Mouse (Mus musculus) brown adipose tissue, adult 24 weeks (tissue): Measurements from ENCODE around the gene Sptssa. TPM values are rescaled to one million over a fixed set of nuclear protein-coding genes. Genes with fewer than 3 reads are reported as not detected.

Source experiments
- H3K27ac ChIP-seq: fragments of 200-500 bp; replicated peaks from 2 replicates; pipeline ENCODE4 v1.5.1; 2012; ENCODE audit warnings: low read depth, mild to moderate bottlenecking, low read length
- H3K4me1 ChIP-seq: fragments of 200-500 bp; 2 replicates; pipeline ENCODE4 v1.6.1; 2012; ENCODE audit warnings: low read length, mixed read lengths; ENCODE audit not compliant: control insufficient read depth, insufficient read depth, insufficient read length
- H3K4me3 ChIP-seq: fragments of 200-500 bp; 2 replicates; pipeline ENCODE4 v1.5.1; 2012; ENCODE audit warnings: low read depth, mild to moderate bottlenecking, low read length, moderate library complexity; ENCODE audit not compliant: insufficient read depth
- polyA plus RNA-seq: library from polyadenylated mRNA; stranded (reverse); fragments of >200 nt; gene quantifications from 2 replicates; pipeline ENCODE4 v1.2.4, GENCODE M21; 2012; ENCODE audit not compliant: missing spikeins, insufficient read depth, insufficient read length

The Sptssa gene
- polyA plus RNA-seq, result 81.2 and 86.1 TPM in 2 replicates

- peaks cover 22% of the 10 kb centered on the region for H3K4me1 ChIP-seq
- peak within 1 kb of the TSS; percentile 57 for H3K27ac ChIP-seq
- H3K4me3 ChIP-seq, result peak within 1 kb of the TSS; percentile 72
Measured at GRCm38 (mm10) chr12:54656396-54657171, at the start of gene Sptssa. Sptssa (minus strand) TSS chr12:54656573.

- Histone ChIP-seq H3K4me1 (no peaks in the 10 kb centered on the region), H3K27ac (no peak overlapping the region), H3K4me3 (no peak overlapping the region)
Measured at GRCm38 (mm10) chr12:54699394-54699793, 43.0 kb upstream of the Sptssa start.

GRCm38 (mm10) chr12:54697791-54698250 lies 41.4 kb upstream of the Sptssa start:
- Histone ChIP-seq H3K4me1 (no peaks in the 10 kb centered on the region), H3K4me3 (no peak overlapping the region), H3K27ac (no peak overlapping the region)

- no peaks in the 10 kb centered on the region for H3K4me1 ChIP-seq
- no peak overlapping the region for H3K27ac ChIP-seq
- no peak overlapping the region for H3K4me3 ChIP-seq
Measured at GRCm38 (mm10) chr12:54697003-54697597, 40.7 kb upstream of the Sptssa start.

GRCm38 (mm10) chr12:54696242-54697002 lies 40.0 kb upstream of the Sptssa start:
- Histone ChIP-seq H3K27ac (peak overlapping the region; percentile 87), H3K4me3 (peak overlapping the region; percentile 65), H3K4me1 (no peaks in the 10 kb centered on the region)

- peak within 1 kb of the TSS; percentile 87 for H3K27ac ChIP-seq
Measured at GRCm38 (mm10) chr12:54695511-54696241, 39.3 kb upstream of the Sptssa start, which contains the start of gene Eapp. Eapp (minus strand) TSS chr12:54695897.

DNA sequence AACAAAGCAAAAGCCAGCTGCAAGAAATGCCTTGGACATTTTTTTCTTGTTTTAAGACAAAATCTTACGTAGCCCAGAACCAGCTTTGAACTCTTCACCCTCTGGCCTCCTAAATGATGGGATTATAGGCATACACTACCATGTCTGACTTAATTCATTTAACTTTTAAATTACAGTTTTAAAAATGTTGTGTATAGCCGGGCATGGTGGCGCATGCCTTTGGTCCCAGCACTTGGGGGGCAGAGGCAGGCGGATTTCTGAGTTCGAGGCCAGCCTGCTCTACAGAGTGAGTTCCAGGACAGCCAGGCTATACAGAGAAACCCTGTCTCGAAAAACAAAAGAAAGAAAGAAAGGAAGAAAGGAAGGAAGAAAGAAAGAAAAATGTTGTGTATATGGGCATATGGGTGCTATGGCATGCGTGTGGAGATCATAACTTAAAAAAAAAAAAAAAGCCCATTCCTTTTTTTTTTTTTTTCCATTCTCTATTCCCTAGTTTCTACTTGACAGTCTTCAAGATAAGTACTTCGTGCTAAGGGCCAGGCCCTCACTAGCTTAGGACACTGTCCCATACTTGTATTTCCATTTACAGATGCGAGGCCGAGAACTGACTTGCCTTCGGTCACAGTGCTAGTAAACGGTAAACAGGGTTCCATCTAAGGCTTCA lies 38.6 kb upstream of the Sptssa start:
- H3K4me1 ChIP-seq, result no peaks in the 10 kb centered on the region
- peak overlapping the region; percentile 80 for H3K27ac ChIP-seq
- peak overlapping the region; percentile 75 for H3K4me3 ChIP-seq

More at GRCm38 (mm10) chr12:54695511-54696241, 39.3 kb upstream of the Sptssa start, which contains the start of gene Eapp:
- Histone ChIP-seq H3K4me3 (peak within 1 kb of the TSS; percentile 75), H3K4me1 (no peaks in the 10 kb centered on the region)

- H3K27ac ChIP-seq, result no peak overlapping the region
- no peak overlapping the region for H3K4me3 ChIP-seq
- no peaks in the 10 kb centered on the region for H3K4me1 ChIP-seq
Measured at GRCm38 (mm10) chr12:54689082-54689481, 32.7 kb upstream of the Sptssa start.

DNA sequence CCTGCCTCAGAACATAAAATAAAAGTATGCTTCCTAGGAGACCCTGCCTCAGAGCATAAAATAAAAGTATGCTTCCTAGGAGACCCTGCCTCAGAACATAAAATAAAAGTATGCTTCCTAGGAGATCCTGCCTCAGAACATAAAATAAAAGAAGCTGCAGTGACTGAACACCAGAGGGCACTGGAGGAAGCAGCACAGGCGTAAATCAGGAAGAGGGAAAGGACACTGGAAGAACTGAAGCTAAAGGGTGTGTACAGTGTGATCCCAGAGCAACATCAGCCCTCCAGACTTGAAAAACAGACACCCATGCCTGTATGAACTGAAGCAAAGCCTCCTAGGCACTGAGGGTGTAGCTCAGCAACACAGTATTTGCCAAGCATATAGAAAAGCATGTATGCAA lies 26.8 kb upstream of the Sptssa start:
- Histone ChIP-seq H3K4me3 (no peak overlapping the region), H3K27ac (no peak overlapping the region), H3K4me1 (no peaks in the 10 kb centered on the region)

DNA sequence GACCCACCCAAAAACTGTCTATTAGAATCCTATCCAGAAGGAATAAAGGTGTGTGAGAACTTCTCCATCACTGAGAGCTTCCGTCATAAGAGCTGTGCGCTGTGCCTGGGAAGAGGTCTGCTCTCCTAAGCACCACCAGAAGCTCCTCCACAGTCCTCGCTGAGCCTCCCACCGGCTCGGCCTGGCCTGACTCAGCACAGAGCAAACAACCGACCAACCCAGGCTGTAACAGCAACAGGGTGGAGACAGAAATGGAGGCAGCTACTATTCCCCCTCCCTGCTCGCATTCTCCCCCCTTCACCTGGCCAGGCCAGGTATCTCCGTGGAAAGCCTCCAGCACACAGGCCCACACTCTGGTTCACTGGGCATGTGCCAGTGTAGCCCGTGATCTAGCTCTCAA lies 20.3 kb upstream of the Sptssa start:
- H3K27ac ChIP-seq, result no peak overlapping the region
- H3K4me1 ChIP-seq, result no peaks in the 10 kb centered on the region
- H3K4me3 ChIP-seq, result no peak overlapping the region

GRCm38 (mm10) chr12:54675396-54675795 lies 19.0 kb upstream of the Sptssa start:
- H3K27ac ChIP-seq, result no peak overlapping the region
- no peak overlapping the region for H3K4me3 ChIP-seq
- H3K4me1 ChIP-seq, result no peaks in the 10 kb centered on the region

- no peak overlapping the region for H3K27ac ChIP-seq
- no peaks in the 10 kb centered on the region for H3K4me1 ChIP-seq
- no peak overlapping the region for H3K4me3 ChIP-seq
Measured at GRCm38 (mm10) chr12:54671262-54671661, 14.9 kb upstream of the Sptssa start.

DNA sequence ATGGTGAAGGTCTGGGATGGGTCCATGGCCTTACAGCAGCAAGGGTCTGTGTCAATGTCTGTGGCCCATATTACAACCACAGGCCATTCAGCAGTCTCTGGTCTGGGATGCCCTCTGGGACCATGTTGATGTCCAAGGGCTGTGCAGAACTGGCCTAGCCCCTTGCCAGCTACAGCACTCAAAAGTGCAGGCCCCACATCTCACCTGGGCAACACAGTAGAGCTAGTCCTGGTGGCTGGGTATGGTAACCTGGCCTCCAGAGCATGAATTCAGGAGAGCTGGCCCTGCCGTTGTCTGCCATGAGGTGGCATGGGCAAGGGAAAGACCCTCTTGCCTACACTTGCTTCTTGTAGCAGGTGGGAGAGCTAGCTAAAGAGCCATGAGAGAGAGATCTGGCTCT lies 11.8 kb upstream of the Sptssa start:
- Histone ChIP-seq H3K4me1 (no peaks in the 10 kb centered on the region), H3K4me3 (no peak overlapping the region), H3K27ac (no peak overlapping the region)

- Histone ChIP-seq H3K27ac (no peak overlapping the region), H3K4me1 (no peaks in the 10 kb centered on the region), H3K4me3 (no peak overlapping the region)
Measured at GRCm38 (mm10) chr12:54665526-54665925, 9.2 kb upstream of the Sptssa start.
